8 mouse cellular contexts compared by ENCODE assay signal in genomic region chr5:35158346-35159047, GRCm38 (mm10). TPM values are rescaled to one million over a fixed set of nuclear protein-coding genes. Genes with fewer than 3 reads are reported as not detected.
DNase-seq lines count a peak whose midpoint lies in the region; ATAC-seq lines count a peak whose summit lies in the region.
"Had no signal": no experiment of that assay in that cellular context is flagged by ENCODE, and none has a peak within 500 bp of the region (broad histone marks: within the 10 kb centered on the region; RNA-seq: fewer than 3 reads in every experiment).

No protein-coding gene starts in this region.

- no peaks in the 10 kb centered on the region for H3K9me3 ChIP-seq in heart, embryonic 13.5 days
- H3K9me3 ChIP-seq in midbrain, embryonic 10.5 days (replicated peaks) = no peaks in the 10 kb centered on the region
- H3K9me3 ChIP-seq in midbrain, embryonic 15.5 days = no peaks in the 10 kb centered on the region
- H3K9me3 ChIP-seq in hindbrain, embryonic 16.5 days (ENCODE audit: control insufficient read depth, low read length) = no peaks in the 10 kb centered on the region
- no peaks in the 10 kb centered on the region for H3K9me3 ChIP-seq in stomach, embryonic 15.5 days

- 32% methylated on average over 8 of the region's 8 CpGs for WGBS in heart, embryonic 13.5 days
- 65% methylated on average over 8 of the region's 8 CpGs for WGBS in midbrain, embryonic 10.5 days
- 58% methylated on average over 8 of the region's 8 CpGs for WGBS in midbrain, embryonic 15.5 days
- 43% methylated on average over 8 of the region's 8 CpGs for WGBS in hindbrain, embryonic 16.5 days
- 29% methylated on average over 8 of the region's 8 CpGs for WGBS in stomach, embryonic 15.5 days

- peak overlapping the region; percentile 21; the same call in 1 of the 2 replicates for H3K9ac ChIP-seq in heart, embryonic 13.5 days
- no peak overlapping the region for H3K9ac ChIP-seq in midbrain, embryonic 15.5 days
- H3K9ac ChIP-seq in hindbrain, embryonic 16.5 days (ENCODE audit: low read depth, low read length) = peak overlapping the region; percentile 22
- no peak overlapping the region for H3K9ac ChIP-seq in stomach, embryonic 15.5 days

- peak overlapping the region; percentile 47 for H3K4me2 ChIP-seq in heart, embryonic 13.5 days
- H3K4me2 ChIP-seq in midbrain, embryonic 15.5 days = no peak overlapping the region
- no peak overlapping the region for H3K4me2 ChIP-seq in hindbrain, embryonic 16.5 days (ENCODE audit: low read length)
- H3K4me2 ChIP-seq in stomach, embryonic 15.5 days = no peak overlapping the region

- intact Hi-C loops in heart, postnatal 10 days (cut with DNase I) = no loop called here

- DNase-seq in heart, postnatal 10 days = no peak
- DNase-seq in midbrain, embryonic 10.5 days (ENCODE audit: low spot score) = peak; percentile 17
- DNase-seq in natural killer cell, adult 2 months (ENCODE audit: low spot score in 2 of 2) = no peak

- peak overlapping the region; percentile 53 for H3K27ac ChIP-seq in heart, embryonic 13.5 days (replicated peaks)
- H3K27ac ChIP-seq in midbrain, embryonic 10.5 days (replicated peaks) = peak overlapping the region; percentile 57
- H3K27ac ChIP-seq in midbrain, embryonic 15.5 days = no peak overlapping the region
- H3K27ac ChIP-seq in hindbrain, embryonic 16.5 days (ENCODE audit: low read depth, low read length) = peak overlapping the region; percentile 42; the same call in 1 of the 2 replicates
- peak overlapping the region; percentile 7; the same call in 1 of the 2 replicates for H3K27ac ChIP-seq in stomach, embryonic 15.5 days

- no peak overlapping the region for H3K4me3 ChIP-seq in heart, embryonic 13.5 days
- no peak overlapping the region for H3K4me3 ChIP-seq in midbrain, embryonic 10.5 days
- H3K4me3 ChIP-seq in midbrain, embryonic 15.5 days = no peak overlapping the region
- H3K4me3 ChIP-seq in hindbrain, embryonic 16.5 days (ENCODE audit: low read length) = no peak overlapping the region
- H3K4me3 ChIP-seq in stomach, embryonic 15.5 days (replicated peaks) = no peak overlapping the region

- no peaks in the 10 kb centered on the region for H3K27me3 ChIP-seq in heart, embryonic 13.5 days (replicated peaks)
- H3K27me3 ChIP-seq in midbrain, embryonic 10.5 days (ENCODE audit: low read depth, poor library complexity, severe bottlenecking) = no peaks in the 10 kb centered on the region
- no peaks in the 10 kb centered on the region for H3K27me3 ChIP-seq in midbrain, embryonic 15.5 days (replicated peaks)
- H3K27me3 ChIP-seq in hindbrain, embryonic 16.5 days (replicated peaks; ENCODE audit: control insufficient read depth, insufficient read depth, low read length) = no peaks in the 10 kb centered on the region
- no peaks in the 10 kb centered on the region for H3K27me3 ChIP-seq in stomach, embryonic 15.5 days (replicated peaks)

- no peak for ATAC-seq in heart, embryonic 13.5 days (ENCODE audit: extremely low read depth, insufficient number of reproducible peaks, low FRiP score, low TSS enrichment)
- no peak for ATAC-seq in midbrain, embryonic 15.5 days (replicated peaks)
- ATAC-seq in hindbrain, embryonic 16.5 days = 0 out of 2 replicates have a peak, but pooled peaks have one; percentile 9
- no peak; the same call in 1 of the 2 replicates for ATAC-seq in stomach, embryonic 15.5 days (ENCODE audit: insufficient read depth, low FRiP score, low read depth)
- ATAC-seq: inflammation-experienced regulatory T-cells, adult 6 months had no signal

- peaks cover 50% of the 10 kb centered on the region for H3K4me1 ChIP-seq in heart, embryonic 13.5 days
- H3K4me1 ChIP-seq in midbrain, embryonic 10.5 days = peaks cover 23% of the 10 kb centered on the region
- 0 out of 2 replicates have a peak, but pooled peaks cover 2% of the 10 kb centered on the region for H3K4me1 ChIP-seq in midbrain, embryonic 15.5 days
- H3K4me1 ChIP-seq in hindbrain, embryonic 16.5 days (ENCODE audit: control insufficient read depth, insufficient read depth, low read depth, low read length) = peaks cover 13% of the 10 kb centered on the region
- H3K4me1 ChIP-seq in stomach, embryonic 15.5 days = peaks cover 19% of the 10 kb centered on the region; the same call in 1 of the 2 replicates

- no peaks in the 10 kb centered on the region for H3K36me3 ChIP-seq in heart, embryonic 13.5 days
- H3K36me3 ChIP-seq in midbrain, embryonic 10.5 days = no peaks in the 10 kb centered on the region
- no peaks in the 10 kb centered on the region for H3K36me3 ChIP-seq in midbrain, embryonic 15.5 days (replicated peaks)
- no peaks in the 10 kb centered on the region for H3K36me3 ChIP-seq in hindbrain, embryonic 16.5 days (ENCODE audit: control insufficient read depth, insufficient read depth, low read length)
- H3K36me3 ChIP-seq in stomach, embryonic 15.5 days = no peaks in the 10 kb centered on the region

RNA-seq across cellular contexts. Expression of gene Lrpap1, which starts 52.9 kb away (rescaled TPM):
- polyA plus RNA-seq in heart, embryonic 13.5 days (2015; fragmentation: Nextera tagmentation; extraction: Ambion mirVana) = 113 and 125 TPM in 2 replicates
- total RNA-seq in heart, postnatal 10 days (2021) = 10 to 100 TPM; 52.6 to 58.3 TPM
- 84.5 and 105 TPM in 2 replicates for polyA plus RNA-seq in midbrain, embryonic 10.5 days (2016; fragmentation: Nextera tagmentation; extraction: Ambion mirVana)
- polyA plus RNA-seq in midbrain, embryonic 15.5 days (2015; fragmentation: Nextera tagmentation; extraction: Ambion mirVana) = 125 and 135 TPM in 2 replicates
- polyA plus RNA-seq in hindbrain, embryonic 16.5 days (2015; fragmentation: Nextera tagmentation; extraction: Ambion mirVana) = 153 and 186 TPM in 2 replicates
- 136 and 168 TPM in 2 replicates for polyA plus RNA-seq in stomach, embryonic 15.5 days (2015; fragmentation: Nextera tagmentation; extraction: Ambion mirVana)

Comparison
In these comparisons a context has a peak if more than half of its experiments do, and no peak if none do; other contexts are left out.
1. H3K9ac ChIP-seq: peak in heart, embryonic 13.5 days (single experiment) and hindbrain, embryonic 16.5 days (single experiment); none in midbrain, embryonic 15.5 days (single experiment) and stomach, embryonic 15.5 days (single experiment).